Mouse (Mus musculus) bone marrow, adult 2 months (tissue): ENCODE results near the gene Amz2.

Experiments
- CTCF ChIP-seq: fragments of 200-500 bp; IDR thresholded peaks from 2 replicates; pipeline ENCODE4 v1.5.1; 2011; ENCODE audit warnings: low read length, control low read depth; ENCODE audit not compliant: control insufficient read depth, insufficient read depth
- POLR2A ChIP-seq: fragments of 200-500 bp; IDR thresholded peaks from 2 replicates; pipeline ENCODE4 v1.6.1; 2011; ENCODE audit warnings: low read depth, mild to moderate bottlenecking, control low read depth, low read length, borderline replicate concordance; ENCODE audit not compliant: control insufficient read depth

DNA sequence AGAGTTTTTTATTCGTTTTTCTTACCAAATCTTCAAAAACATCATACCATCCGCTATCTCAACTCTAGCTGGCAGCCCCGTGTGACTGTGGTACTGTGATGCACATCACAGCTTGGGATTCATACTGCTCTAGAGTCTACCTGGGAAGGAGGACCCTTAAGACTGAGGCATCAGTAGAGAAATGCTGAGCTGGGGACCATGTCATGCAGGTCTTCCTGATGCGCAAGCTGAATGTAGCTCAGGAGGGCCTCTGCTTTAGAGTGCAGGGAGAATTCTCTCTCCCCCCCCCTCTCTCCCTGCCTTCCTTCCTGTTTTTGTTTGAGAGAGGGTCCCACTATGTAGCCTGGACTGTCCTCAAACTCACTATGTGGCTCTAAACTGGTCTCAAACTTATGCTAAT, 14.9 kb downstream of the Amz2 start:
- no peak for TF ChIP-seq CTCF
- no peak for TF ChIP-seq POLR2A
